Mouse (Mus musculus) small intestine, adult 2 months (tissue): ENCODE measurements at regions not wholly inside any gene's neighbourhood (a gene's known extent, or its start where the extent isn't known, plus 50 kb on each side); places are given as distances from the start of the nearest gene placed in this dataset.

ENCODE experiments used
- H3K27ac ChIP-seq: fragments of 200-500 bp; 2 replicates; pipeline ENCODE4 v1.5.1; 2012; ENCODE audit warnings: low read depth, low read length, control low read depth, inconsistent platforms; ENCODE audit not compliant: insufficient read depth
- H3K27me3 ChIP-seq: fragments of 200-500 bp; 2 replicates; pipeline ENCODE4 v1.6.1; 2012; ENCODE audit warnings: mild to moderate bottlenecking, moderate library complexity, low read length, inconsistent platforms; ENCODE audit not compliant: control insufficient read depth, insufficient read depth
- H3K36me3 ChIP-seq: fragments of 200-500 bp; 2 replicates; pipeline ENCODE4 v1.6.1; 2012; ENCODE audit warnings: mild to moderate bottlenecking, low read length, control low read depth, inconsistent platforms; ENCODE audit not compliant: control insufficient read depth, insufficient read depth
- H3K4me1 ChIP-seq: fragments of 200-500 bp; 2 replicates; pipeline ENCODE4 v1.6.1; 2012; ENCODE audit warnings: low read length, inconsistent platforms, mixed read lengths; ENCODE audit not compliant: control insufficient read depth, insufficient read depth, insufficient read length
- H3K4me3 ChIP-seq: fragments of 200-500 bp; 2 replicates; pipeline ENCODE4 v1.5.1; 2012; ENCODE audit warnings: low read depth, mild to moderate bottlenecking, control low read depth, inconsistent platforms, low read length, moderate library complexity
- CTCF ChIP-seq: fragments of 200-500 bp; IDR thresholded peaks from 2 replicates; pipeline ENCODE4 v1.5.1; 2012; ENCODE audit warnings: low read depth, mild to moderate bottlenecking, control low read depth, inconsistent platforms, low read length, moderate library complexity, mixed read lengths; ENCODE audit not compliant: insufficient replicate concordance, insufficient read length; ENCODE audit errors: extremely low read depth
- POLR2A ChIP-seq: fragments of 200-500 bp; IDR thresholded peaks from 2 replicates; pipeline ENCODE4 v1.6.1; 2012; ENCODE audit warnings: low read depth, mild to moderate bottlenecking, control low read depth, inconsistent platforms, low read length, moderate library complexity
- WGBS: fragments of 180-500 bp; shearing (Covaris S2); methylation state at CpG from one replicate; pipeline ENCODE4 v1.1.7; 2018; 5-methylcytosine and 5-hydroxymethylcytosine counted together

- H3K4me3 ChIP-seq, result no peak overlapping the region
- H3K4me1 ChIP-seq, result no peaks in the 10 kb centered on the region
- no peaks in the 10 kb centered on the region for H3K27me3 ChIP-seq
- H3K36me3 ChIP-seq, result no peaks in the 10 kb centered on the region
- TF ChIP-seq CTCF, result no peak
- TF ChIP-seq POLR2A, result no peak
- WGBS, result 73% methylated on average over 13 of the region's 13 CpGs
- H3K27ac ChIP-seq, result no peak overlapping the region
Measured at GRCm38 (mm10) chr7:74687303-74688115, 132.9 kb upstream of the Slco3a1 start.

GRCm38 (mm10) chr7:74683979-74684378, 129.4 kb upstream of the Slco3a1 start:
- Histone ChIP-seq H3K4me3 (no peak overlapping the region), H3K27ac (no peak overlapping the region), H3K27me3 (no peaks in the 10 kb centered on the region), H3K4me1 (no peaks in the 10 kb centered on the region), H3K36me3 (no peaks in the 10 kb centered on the region)
- WGBS, result 12% methylated on average over 2 of the region's 2 CpGs
- TF ChIP-seq POLR2A (no peak), CTCF (no peak)

GRCm38 (mm10) chr7:74673626-74674295, 119.2 kb upstream of the Slco3a1 start:
- H3K4me3 ChIP-seq, result no peak overlapping the region
- H3K36me3 ChIP-seq, result no peaks in the 10 kb centered on the region
- no peaks in the 10 kb centered on the region for H3K27me3 ChIP-seq
- no peaks in the 10 kb centered on the region for H3K4me1 ChIP-seq
- WGBS, result 76% methylated on average over 4 of the region's 4 CpGs
- TF ChIP-seq POLR2A (no peak), CTCF (no peak)
- H3K27ac ChIP-seq, result no peak overlapping the region

- Histone ChIP-seq H3K36me3 (no peaks in the 10 kb centered on the region), H3K27ac (no peak overlapping the region), H3K4me1 (no peaks in the 10 kb centered on the region), H3K27me3 (no peaks in the 10 kb centered on the region), H3K4me3 (no peak overlapping the region)
- TF ChIP-seq CTCF, result no peak
- TF ChIP-seq POLR2A, result no peak
Measured at GRCm38 (mm10) chr7:74669110-74669509, 114.5 kb upstream of the Slco3a1 start.

- WGBS, result 61% methylated on average over 3 of the region's 3 CpGs
- no peaks in the 10 kb centered on the region for H3K36me3 ChIP-seq
- TF ChIP-seq POLR2A (no peak), CTCF (no peak)
- H3K27me3 ChIP-seq, result no peaks in the 10 kb centered on the region
- H3K4me3 ChIP-seq, result no peak overlapping the region
- H3K27ac ChIP-seq, result no peak overlapping the region
- H3K4me1 ChIP-seq, result no peaks in the 10 kb centered on the region
Measured at GRCm38 (mm10) chr7:74667106-74667505, 112.5 kb upstream of the Slco3a1 start.

GRCm38 (mm10) chr7:74663820-74664219, 109.2 kb upstream of the Slco3a1 start:
- no peak overlapping the region for H3K4me3 ChIP-seq
- 98% methylated on average over 1 of the region's 1 CpGs for WGBS
- no peaks in the 10 kb centered on the region for H3K27me3 ChIP-seq
- no peaks in the 10 kb centered on the region for H3K4me1 ChIP-seq
- no peak for TF ChIP-seq CTCF
- no peak for TF ChIP-seq POLR2A
- H3K36me3 ChIP-seq, result no peaks in the 10 kb centered on the region
- no peak overlapping the region for H3K27ac ChIP-seq

GRCm38 (mm10) chr7:74647310-74647709, 92.7 kb upstream of the Slco3a1 start:
- no peaks in the 10 kb centered on the region for H3K27me3 ChIP-seq
- H3K4me3 ChIP-seq, result no peak overlapping the region
- no peaks in the 10 kb centered on the region; the same call in 1 of the 2 replicates for H3K4me1 ChIP-seq
- peak overlapping the region; percentile 34; the same call in 1 of the 2 replicates for H3K27ac ChIP-seq
- WGBS, result 21% methylated on average over 2 of the region's 2 CpGs
- TF ChIP-seq CTCF (no peak), POLR2A (no peak)
- no peaks in the 10 kb centered on the region for H3K36me3 ChIP-seq
